Mouse (Mus musculus) heart, postnatal 36 days (tissue): ENCODE measurements around the gene Park7. TPM values are rescaled to one million over a fixed set of nuclear protein-coding genes. Genes with fewer than 3 reads are reported as not detected.
A peak's percentile ranks its signal among the peaks of the same experiment; 100 is the strongest.
"Not testable (repeated sequence)": the region's sequence is repeated elsewhere in the genome, so short reads cannot be mapped to it uniquely, and the experiment has no call there.

Experiments used
- DNase-seq, 2 experiments: peaks; one replicate each; pipeline ENCODE4 v3.0.0; 2021 to 2022
- intact Hi-C: fragments of 180-260 bp; cut with DNase I; formaldehyde crosslinking; loops from one replicate; pipeline ENCODE4 v1.15.1; 2025
- total RNA-seq, 2 experiments: library from RNA; stranded (reverse); gene quantifications; 2 replicates each; pipeline ENCODE4 v1.2.3; 2021

The Park7 gene
- total RNA-seq, 2 experiments from 2014 or later = 247 to 253 TPM

- no peak for DNase-seq
- intact Hi-C loops = no loop called here
Observed at GRCm38 (mm10) chr4:150887903-150888302, 26.3 kb downstream of the Park7 start.

- DNase-seq = no peak
- intact Hi-C loops = no loop called here
Observed at GRCm38 (mm10) chr4:150882632-150883031, 31.6 kb downstream of the Park7 start.

- intact Hi-C loops = no loop called here
- no peak for DNase-seq
Observed at GRCm38 (mm10) chr4:150880364-150880763, 33.9 kb downstream of the Park7 start.

- no peak for DNase-seq
- intact Hi-C loops = no loop called here
Observed at GRCm38 (mm10) chr4:150879631-150880030, 34.6 kb downstream of the Park7 start.

GRCm38 (mm10) chr4:150875393-150875792 is 38.8 kb downstream of the Park7 start:
- no peak for DNase-seq
- intact Hi-C loops = no loop called here

- DNase-seq, intact Hi-C loops: not testable (repeated sequence)
Observed at GRCm38 (mm10) chr4:150874416-150874815, 39.8 kb downstream of the Park7 start.

- intact Hi-C loops = no loop called here
- no peak for DNase-seq
Observed at GRCm38 (mm10) chr4:150872681-150873080, 41.6 kb downstream of the Park7 start.

GRCm38 (mm10) chr4:150872139-150872651 is 42.0 kb downstream of the Park7 start:
- peak in 1 of 2 experiments; percentile 20 for DNase-seq
- intact Hi-C loops = no loop called here

- intact Hi-C loops = no loop called here
- DNase-seq = peak; percentile 60 to 64
Observed at GRCm38 (mm10) chr4:150871392-150872138, 42.7 kb downstream of the Park7 start.

- intact Hi-C loops = no loop called here
- DNase-seq = peak in 1 of 2 experiments; percentile 25
Observed at GRCm38 (mm10) chr4:150870963-150871391, 43.3 kb downstream of the Park7 start.

GRCm38 (mm10) chr4:150869276-150870197 is 44.7 kb downstream of the Park7 start:
- intact Hi-C loops = no loop called here
- peak in 1 of 2 experiments; percentile 35 for DNase-seq

- no peak for DNase-seq
- intact Hi-C loops = no loop called here
Observed at GRCm38 (mm10) chr4:150868859-150869258, 45.4 kb downstream of the Park7 start.

- no peak for DNase-seq
- intact Hi-C loops = no loop called here
Observed at GRCm38 (mm10) chr4:150868161-150868560, 46.1 kb downstream of the Park7 start.

- intact Hi-C loops = no loop called here
- no peak for DNase-seq
Observed at GRCm38 (mm10) chr4:150866494-150866893, 47.7 kb downstream of the Park7 start.

GRCm38 (mm10) chr4:150866069-150866468 is 48.2 kb downstream of the Park7 start:
- intact Hi-C loops = no loop called here
- no peak for DNase-seq

- no peak for DNase-seq
- intact Hi-C loops = no loop called here
Observed at GRCm38 (mm10) chr4:150865371-150865770, 48.9 kb downstream of the Park7 start.

- intact Hi-C loops = no loop called here
- DNase-seq = no peak
Observed at GRCm38 (mm10) chr4:150862626-150863375, 51.4 kb downstream of the Park7 start.

GRCm38 (mm10) chr4:150861161-150861560 is 53.1 kb downstream of the Park7 start:
- intact Hi-C loops = no loop called here
- no peak for DNase-seq

GRCm38 (mm10) chr4:150860526-150860925 is 53.7 kb downstream of the Park7 start:
- intact Hi-C loops = no loop called here
- no peak for DNase-seq

GRCm38 (mm10) chr4:150855346-150855745 is 58.9 kb downstream of the Park7 start:
- intact Hi-C loops = loop anchor here (2.0 kb wide), 1 partner anchor 43 kb away; no protein-coding TSS in a partner anchor
- no peak for DNase-seq
